Mouse (Mus musculus) embryonic facial prominence, embryonic 14.5 days (tissue): Measurements from ENCODE around the gene Txnrd1. TPM values are rescaled to one million over a fixed set of nuclear protein-coding genes. Genes with fewer than 3 reads are reported as not detected.

Source experiments
- ATAC-seq: fragments of 200-750 bp; cut with Nextera tagmentation; 2 replicates; pipeline ENCODE4 v1.8.0; 2017; ENCODE audit warnings: low read depth, moderate number of reproducible peaks, moderate TSS enrichment
- DNase-seq: peaks from one replicate; pipeline ENCODE4 v3.0.0-alpha.2; 2015; ENCODE audit warnings: low spot score
- H3K27ac ChIP-seq: fragments of 300-500 bp; sonication (generic); replicated peaks from 2 replicates; pipeline ENCODE4 v1.5.1; 2014; ENCODE audit warnings: low read depth, mild to moderate bottlenecking, low read length, moderate library complexity
- H3K27me3 ChIP-seq: fragments of 300-500 bp; sonication (generic); replicated peaks from 2 replicates; pipeline ENCODE4 v1.6.1; 2014; ENCODE audit warnings: low read length; ENCODE audit not compliant: control insufficient read depth, insufficient read depth
- H3K36me3 ChIP-seq: fragments of 300-500 bp; sonication (generic); 2 replicates; pipeline ENCODE4 v1.6.1; 2014; ENCODE audit warnings: low read length, mixed read lengths; ENCODE audit not compliant: control insufficient read depth, insufficient read depth
- H3K4me1 ChIP-seq: fragments of 300-500 bp; sonication (generic); 2 replicates; pipeline ENCODE4 v1.6.1; 2014; ENCODE audit warnings: antibody characterized with exemption, low read length; ENCODE audit not compliant: control insufficient read depth, insufficient read depth
- H3K4me2 ChIP-seq: fragments of 300-500 bp; sonication (generic); 2 replicates; pipeline ENCODE4 v1.6.1; 2014; ENCODE audit warnings: low read depth, mild to moderate bottlenecking, low read length, moderate library complexity, mixed read lengths
- H3K4me3 ChIP-seq: fragments of 300-500 bp; sonication (generic); 2 replicates; pipeline ENCODE4 v1.5.1; 2014; ENCODE audit warnings: low read depth, mild to moderate bottlenecking, low read length
- H3K9ac ChIP-seq: fragments of 300-500 bp; sonication (generic); 2 replicates; pipeline ENCODE4 v1.6.1; 2014; ENCODE audit warnings: low read depth, mild to moderate bottlenecking, low read length, moderate library complexity, mixed read lengths
- H3K9me3 ChIP-seq: fragments of 300-500 bp; sonication (generic); 2 replicates; pipeline ENCODE4 v1.6.1; 2016; ENCODE audit warnings: low read length; ENCODE audit not compliant: control insufficient read depth
- WGBS: fragments of 180-500 bp; shearing (Covaris S2); extraction: QIAGEN DNeasy Blood & Tissue Kit; methylation state at CpG from one replicate; pipeline ENCODE4 v1.1.7; 2014; 5-methylcytosine and 5-hydroxymethylcytosine counted together
- polyA plus RNA-seq: library from polyadenylated mRNA; unstranded; fragments of >200 nt; fragmentation: Nextera tagmentation; extraction: Ambion mirVana; gene quantifications from 2 replicates; pipeline ENCODE4 v1.2.1, GENCODE M21; 2014

Gene Txnrd1
- polyA plus RNA-seq, 1 experiment from 2014 or later, result 85.0 TPM

DNA sequence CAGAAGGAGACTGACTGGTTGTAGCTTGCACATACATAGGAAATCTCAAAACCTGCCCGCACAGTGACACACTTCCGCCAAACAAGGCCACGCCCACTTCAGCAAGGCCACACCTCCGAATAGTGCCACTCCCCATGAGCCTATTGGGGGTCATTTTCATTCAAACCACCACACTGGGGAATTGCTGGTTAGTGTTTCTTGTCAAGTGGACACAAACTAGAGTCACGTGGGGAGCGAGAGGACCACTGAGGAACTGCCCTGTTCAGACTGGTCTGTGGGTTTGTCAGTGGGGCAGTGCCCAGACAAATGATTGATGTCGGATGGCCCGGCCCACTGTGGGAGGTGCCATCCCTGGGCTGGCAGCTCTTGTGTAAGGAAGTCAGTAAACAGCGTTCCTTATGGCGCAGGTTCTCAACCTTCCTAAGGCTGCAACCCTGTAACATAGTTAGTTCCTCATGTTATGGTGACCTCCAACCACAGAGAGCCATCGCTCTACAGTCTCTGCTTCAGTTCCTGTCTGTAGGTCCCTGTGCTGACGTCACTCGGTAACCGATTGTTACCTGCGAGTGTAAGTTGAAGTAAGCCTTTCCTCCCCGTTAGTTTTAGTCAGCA is 66.2 kb downstream of the Txnrd1 start:
- Histone ChIP-seq H3K36me3 (peaks cover 32% of the 10 kb centered on the region), H3K27me3 (no peaks in the 10 kb centered on the region), H3K4me3 (no peak overlapping the region), H3K9me3 (no peaks in the 10 kb centered on the region), H3K9ac (no peak overlapping the region), H3K4me1 (no peaks in the 10 kb centered on the region; the same call in 1 of the 2 replicates), H3K4me2 (0 out of 2 replicates have a peak overlapping the region, but pooled peaks have one; percentile 10), H3K27ac (no peak overlapping the region)
- no peak for ATAC-seq
- DNase-seq, result no peak
- 44% methylated on average over 16 of the region's 16 CpGs for WGBS

DNA sequence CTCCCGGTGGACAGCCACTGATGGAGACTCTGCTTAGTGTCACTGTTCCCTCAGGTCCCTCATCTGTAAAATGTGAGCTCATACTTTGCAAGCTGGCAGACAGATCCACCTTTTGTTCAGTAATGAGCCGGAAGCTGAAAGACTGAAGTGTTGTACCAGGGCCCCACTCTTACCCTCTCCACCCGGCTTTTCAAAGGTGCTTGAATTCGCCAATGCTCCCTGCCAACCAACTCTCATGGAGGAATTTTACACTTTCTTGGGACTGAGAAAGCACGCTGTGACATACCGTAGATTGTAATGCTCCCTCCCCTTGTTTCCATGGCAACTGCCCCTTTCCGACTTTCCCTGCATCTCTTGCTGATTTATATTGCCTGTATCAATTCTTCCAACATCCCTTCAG is 66.8 kb downstream of the Txnrd1 start:
- H3K27ac ChIP-seq, result no peak overlapping the region
- no peak overlapping the region for H3K4me3 ChIP-seq
- ATAC-seq, result no peak

DNA sequence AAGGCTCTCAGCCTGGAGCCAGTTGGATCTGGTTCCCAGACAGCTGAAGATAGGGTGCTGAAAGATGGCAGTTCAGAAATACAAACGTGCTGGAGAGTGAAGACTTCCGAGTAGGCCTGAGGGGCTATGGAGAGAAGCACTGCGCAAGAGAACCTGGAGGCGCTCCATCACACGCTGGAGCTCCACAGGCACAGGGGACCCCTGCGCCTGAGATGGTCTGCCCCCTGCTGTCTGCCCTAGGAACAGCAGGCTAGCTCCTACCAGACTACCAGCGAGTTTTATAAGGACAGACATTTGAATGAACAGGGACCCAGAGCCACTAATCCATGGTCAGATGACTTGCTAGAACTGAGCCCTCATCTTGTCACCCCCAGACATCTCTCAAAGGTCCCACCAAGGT is 67.7 kb downstream of the Txnrd1 start:
- WGBS, result 2% methylated on average over 6 of the region's 7 CpGs
- Histone ChIP-seq H3K36me3 (peaks cover 18% of the 10 kb centered on the region), H3K4me2 (no peak overlapping the region), H3K27ac (no peak overlapping the region), H3K27me3 (no peaks in the 10 kb centered on the region), H3K4me3 (no peak overlapping the region), H3K4me1 (no peaks in the 10 kb centered on the region; the same call in 1 of the 2 replicates), H3K9ac (no peak overlapping the region), H3K9me3 (no peaks in the 10 kb centered on the region)
- peak; percentile 87 for DNase-seq
- peak; percentile 79 for ATAC-seq

More for the DNA sequence above, 66.8 kb downstream of the Txnrd1 start:
- H3K4me2 ChIP-seq, result peak overlapping the region; percentile 10; the same call in 1 of the 2 replicates
- no peaks in the 10 kb centered on the region; the same call in 1 of the 2 replicates for H3K4me1 ChIP-seq
- peak; percentile 53 for DNase-seq
- 32% methylated on average over 7 of the region's 7 CpGs for WGBS
- H3K36me3 ChIP-seq, result peaks cover 27% of the 10 kb centered on the region
- H3K9ac ChIP-seq, result no peak overlapping the region
- no peaks in the 10 kb centered on the region for H3K9me3 ChIP-seq
- no peaks in the 10 kb centered on the region for H3K27me3 ChIP-seq

DNA sequence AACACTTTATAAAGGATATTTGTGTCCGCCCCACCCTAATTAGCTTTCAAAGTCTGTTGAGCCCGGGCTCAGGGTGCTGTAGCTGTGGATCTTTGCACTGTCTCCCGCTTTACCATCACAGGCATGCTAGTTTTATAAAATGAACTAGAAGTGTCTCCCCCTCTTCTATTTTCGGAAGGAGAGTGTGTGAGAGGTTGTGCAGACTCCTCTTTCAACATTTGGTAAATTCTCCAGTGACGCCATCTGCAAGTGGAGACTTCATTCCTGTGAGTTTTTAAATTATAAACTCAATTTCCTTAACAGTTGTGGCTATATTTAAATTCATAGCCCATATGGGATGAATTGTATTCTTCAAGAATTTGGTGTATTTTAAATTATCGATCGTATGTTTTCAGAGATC is 74.8 kb downstream of the Txnrd1 start:
- no peaks in the 10 kb centered on the region for H3K27me3 ChIP-seq
- no peaks in the 10 kb centered on the region for H3K9me3 ChIP-seq
- no peak overlapping the region for H3K9ac ChIP-seq
- no peak for ATAC-seq
- no peak overlapping the region for H3K27ac ChIP-seq
- H3K4me1 ChIP-seq, result no peaks in the 10 kb centered on the region
- 60% methylated on average over 7 of the region's 7 CpGs for WGBS
- no peaks in the 10 kb centered on the region for H3K36me3 ChIP-seq
- 0 out of 2 replicates have a peak overlapping the region, but pooled peaks have one; percentile 40 for H3K4me2 ChIP-seq
- DNase-seq, result no peak
- no peak overlapping the region for H3K4me3 ChIP-seq

DNA sequence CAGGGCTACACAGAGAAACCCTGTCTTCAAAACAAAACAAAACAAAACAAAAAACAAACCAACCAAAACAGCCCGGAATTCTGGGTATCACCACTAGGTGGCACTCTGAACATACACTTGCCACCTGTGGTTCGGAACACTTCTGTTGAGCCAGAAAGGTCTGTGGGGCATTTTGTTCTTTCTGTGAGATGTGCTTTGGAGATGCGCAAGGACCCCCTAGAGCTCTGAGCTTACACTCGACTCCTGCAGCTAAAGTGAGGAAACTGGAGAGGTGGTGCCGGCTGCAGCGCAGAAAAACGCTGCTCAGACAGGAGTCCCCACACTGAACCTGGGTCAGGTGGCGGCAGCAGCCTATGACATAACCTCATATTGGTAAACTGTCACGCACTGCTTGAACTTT is 75.6 kb downstream of the Txnrd1 start:
- H3K4me2 ChIP-seq, result peak overlapping the region; percentile 40
- WGBS, result 14% methylated on average over 9 of the region's 9 CpGs

DNA sequence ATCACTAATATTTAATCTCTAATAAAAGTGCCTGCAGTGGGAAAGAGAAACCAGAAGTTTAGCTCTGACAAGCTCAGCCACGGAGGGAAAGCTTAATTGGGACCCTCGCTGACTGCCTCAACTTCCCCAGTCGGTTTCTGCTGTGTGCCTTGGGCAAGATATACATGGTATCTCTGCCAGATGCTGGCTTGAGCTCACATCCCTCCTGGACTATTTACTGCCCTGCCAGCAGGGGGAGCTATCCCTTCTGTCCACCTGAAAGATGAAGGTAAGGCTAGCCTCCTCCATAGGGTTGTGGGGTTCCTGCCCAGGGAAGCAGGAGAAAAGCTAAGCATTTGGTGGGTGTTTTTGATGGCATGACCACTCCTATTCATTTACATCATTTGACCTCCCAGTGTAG is 76.4 kb downstream of the Txnrd1 start:
- Histone ChIP-seq H3K9me3 (no peaks in the 10 kb centered on the region), H3K9ac (no peak overlapping the region), H3K27me3 (no peaks in the 10 kb centered on the region), H3K27ac (no peak overlapping the region), H3K4me1 (no peaks in the 10 kb centered on the region), H3K4me3 (no peak overlapping the region), H3K36me3 (no peaks in the 10 kb centered on the region), H3K4me2 (no peak overlapping the region)
- DNase-seq (no peak), ATAC-seq (no peak)
- 75% methylated on average over 3 of the region's 3 CpGs for WGBS

More for the DNA sequence above, 75.6 kb downstream of the Txnrd1 start:
- no peaks in the 10 kb centered on the region for H3K9me3 ChIP-seq
- no peak overlapping the region for H3K27ac ChIP-seq
- no peaks in the 10 kb centered on the region for H3K27me3 ChIP-seq
- H3K4me3 ChIP-seq, result no peak overlapping the region
- ATAC-seq (peak; percentile 42; the same call in 1 of the 2 replicates), DNase-seq (peak; percentile 81)
- H3K36me3 ChIP-seq, result no peaks in the 10 kb centered on the region
- no peaks in the 10 kb centered on the region for H3K4me1 ChIP-seq
- no peak overlapping the region for H3K9ac ChIP-seq

DNA sequence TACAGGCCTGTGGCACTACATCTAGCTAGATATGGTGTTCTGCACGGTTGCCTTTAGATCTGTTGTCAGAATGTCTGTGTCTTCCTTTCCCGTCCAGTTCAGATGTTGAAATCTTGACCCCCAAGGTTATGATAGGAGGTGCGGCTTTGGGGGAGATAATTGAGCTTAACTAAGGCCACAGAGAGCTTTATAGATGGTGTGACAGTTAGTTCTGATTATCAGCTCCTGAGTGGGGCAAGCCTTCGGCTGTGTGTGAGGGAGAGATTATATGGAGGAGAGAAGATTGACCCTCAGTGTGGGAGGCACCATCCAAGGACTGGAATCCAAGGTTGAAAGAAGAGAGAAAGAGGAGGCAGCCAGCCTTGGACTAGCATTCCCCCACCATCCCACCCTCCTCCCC is 79.5 kb downstream of the Txnrd1 start:
- Histone ChIP-seq H3K9me3 (no peaks in the 10 kb centered on the region), H3K27me3 (no peaks in the 10 kb centered on the region), H3K4me3 (no peak overlapping the region), H3K4me1 (no peaks in the 10 kb centered on the region), H3K9ac (no peak overlapping the region), H3K36me3 (no peaks in the 10 kb centered on the region), H3K27ac (no peak overlapping the region), H3K4me2 (no peak overlapping the region)
- DNase-seq (no peak), ATAC-seq (no peak)
- WGBS, result 84% methylated on average over 4 of the region's 4 CpGs

DNA sequence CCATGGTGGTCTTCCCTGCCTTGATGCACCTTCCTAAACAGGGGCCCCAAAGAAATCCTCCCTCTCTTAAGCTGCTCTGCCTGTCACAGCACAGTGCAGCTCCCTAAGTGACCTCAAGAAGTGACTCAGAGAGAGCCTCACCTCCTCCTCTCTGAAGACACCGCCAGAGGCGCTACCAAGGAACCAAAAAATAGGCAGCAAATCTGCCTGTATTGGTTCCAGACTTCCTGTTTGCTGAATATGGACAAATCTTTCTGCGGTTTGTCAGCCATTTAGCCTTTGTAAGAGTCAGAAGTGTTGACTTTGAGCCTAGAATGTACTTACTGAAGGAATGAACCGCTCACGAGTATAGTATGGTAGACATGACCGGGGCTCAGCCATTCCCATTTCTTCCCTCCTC is 80.0 kb downstream of the Txnrd1 start:
- H3K27me3 ChIP-seq, result no peaks in the 10 kb centered on the region
- H3K4me3 ChIP-seq, result no peak overlapping the region
- no peak overlapping the region for H3K4me2 ChIP-seq
- ATAC-seq (no peak), DNase-seq (no peak)
- H3K4me1 ChIP-seq, result no peaks in the 10 kb centered on the region
- no peak overlapping the region for H3K9ac ChIP-seq
- no peak overlapping the region for H3K27ac ChIP-seq
- no peaks in the 10 kb centered on the region for H3K36me3 ChIP-seq
- no peaks in the 10 kb centered on the region for H3K9me3 ChIP-seq
- 74% methylated on average over 6 of the region's 6 CpGs for WGBS

DNA sequence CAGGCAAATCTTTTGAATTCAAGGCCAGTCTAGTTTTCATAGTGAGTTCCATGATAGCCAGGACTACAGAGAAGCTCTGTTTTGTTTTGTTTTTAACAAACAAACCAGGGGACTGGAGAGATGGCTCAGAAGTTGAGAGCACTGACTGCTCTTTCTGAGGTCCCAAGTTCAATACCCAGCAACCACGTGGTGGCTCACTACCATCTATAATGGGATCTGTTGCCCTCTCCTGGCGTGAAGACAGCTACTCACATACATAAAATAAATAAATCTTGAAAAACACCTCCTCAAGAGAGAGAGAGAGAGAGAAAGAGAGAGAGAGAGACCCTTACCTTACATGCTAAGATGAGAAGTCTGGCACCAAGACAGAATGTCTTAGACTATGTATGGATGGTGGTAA is 84.9 kb downstream of the Txnrd1 start:
- Histone ChIP-seq H3K27me3 (no peaks in the 10 kb centered on the region), H3K27ac (no peak overlapping the region), H3K9me3 (no peaks in the 10 kb centered on the region), H3K4me1 (no peaks in the 10 kb centered on the region), H3K4me2 (no peak overlapping the region), H3K4me3 (no peak overlapping the region), H3K9ac (no peak overlapping the region), H3K36me3 (no peaks in the 10 kb centered on the region)
- 68% methylated on average over 2 of the region's 2 CpGs for WGBS
- DNase-seq, result no peak
- ATAC-seq, result no peak
